Mouse (Mus musculus): ENCODE measurements around the gene Chrna9.

GRCm38 (mm10) chr5:65954130-65955080, 19.7 kb downstream of the Chrna9 start:
- no peak for TF ChIP-seq EP300 (IDR thresholded peaks at IDR 0.05; ENCODE audit: low read depth)
- no peak for TF ChIP-seq CTCF (IDR thresholded peaks at IDR 0.05; ENCODE audit: low read depth)
